Mouse (Mus musculus) liver, embryonic 12.5 days (tissue): ENCODE results near the gene Ankfn1. TPM values are rescaled to one million over a fixed set of nuclear protein-coding genes. Genes with fewer than 3 reads are reported as not detected.

Source experiments
- ATAC-seq: fragments of 200-750 bp; cut with Nextera tagmentation; 2 replicates; pipeline ENCODE4 v1.8.0; 2017; ENCODE audit warnings: moderate number of reproducible peaks, mild to moderate bottlenecking, moderate library complexity
- H3K27ac ChIP-seq: fragments of 300-500 bp; sonication (generic); 2 replicates; pipeline ENCODE4 v1.5.1; 2016; ENCODE audit warnings: mild to moderate bottlenecking
- H3K27me3 ChIP-seq: fragments of 300-500 bp; sonication (generic); replicated peaks from 2 replicates; pipeline ENCODE4 v1.6.1; 2016; ENCODE audit warnings: mild to moderate bottlenecking, moderate library complexity
- H3K36me3 ChIP-seq: fragments of 300-500 bp; sonication (generic); 2 replicates; pipeline ENCODE4 v1.6.1; 2016; ENCODE audit warnings: mild to moderate bottlenecking, moderate library complexity
- H3K4me1 ChIP-seq: fragments of 300-500 bp; sonication (generic); 2 replicates; pipeline ENCODE4 v1.6.1; 2016
- H3K4me2 ChIP-seq: fragments of 300-500 bp; sonication (generic); 2 replicates; pipeline ENCODE4 v1.6.1; 2016; ENCODE audit warnings: mild to moderate bottlenecking, moderate library complexity
- H3K4me3 ChIP-seq: fragments of 300-500 bp; sonication (generic); 2 replicates; pipeline ENCODE4 v1.5.1; 2016; ENCODE audit warnings: mild to moderate bottlenecking, moderate library complexity
- H3K9ac ChIP-seq: fragments of 300-500 bp; sonication (generic); 2 replicates; pipeline ENCODE4 v1.6.1; 2016; ENCODE audit warnings: mild to moderate bottlenecking, moderate library complexity
- H3K9me3 ChIP-seq: fragments of 300-500 bp; sonication (generic); replicated peaks from 2 replicates; pipeline ENCODE4 v1.6.1; 2016; ENCODE audit warnings: mild to moderate bottlenecking, moderate library complexity
- WGBS: fragments of 180-500 bp; shearing (Covaris S2); methylation state at CpG from one replicate; pipeline ENCODE4 v1.1.7; 2016; ENCODE audit not compliant: insufficient replicate concordance; 5-methylcytosine and 5-hydroxymethylcytosine counted together
- polyA plus RNA-seq: library from polyadenylated mRNA; unstranded; fragments of >200 nt; fragmentation: Nextera tagmentation; extraction: Ambion mirVana; gene quantifications from 2 replicates; pipeline ENCODE4 v1.2.1, GENCODE M21; 2016

The Ankfn1 gene
- not detected in 2 replicates for polyA plus RNA-seq

DNA sequence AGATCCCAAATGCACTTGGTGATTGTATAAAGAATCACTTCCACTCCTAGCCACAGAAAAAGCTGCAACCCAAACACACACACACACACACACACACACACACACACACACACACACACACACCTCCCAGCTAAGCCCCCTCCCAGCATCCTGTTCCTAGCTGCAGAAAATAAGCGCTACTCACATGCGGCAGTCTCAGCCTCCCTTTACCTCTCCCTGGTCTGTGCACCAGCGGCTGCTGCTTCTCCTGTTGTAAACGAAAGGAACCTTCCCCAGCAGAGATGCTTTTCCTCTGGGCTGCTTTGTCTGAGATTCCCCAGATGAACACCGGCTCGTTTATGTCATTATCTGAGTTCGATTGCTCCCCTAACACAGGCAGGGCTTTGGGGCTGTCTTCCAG, at the start of gene Ankfn1:
Gene Ankfn1, minus strand, starts transcription at position 223 of the 400 bp plus-strand sequence.
- no peak within 1 kb of the TSS for H3K27ac ChIP-seq
- no peaks in the 10 kb centered on the region for H3K27me3 ChIP-seq
- H3K9me3 ChIP-seq = no peaks in the 10 kb centered on the region
- 44% methylated on average over 7 of the region's 7 CpGs for WGBS
- no peaks in the 10 kb centered on the region for H3K36me3 ChIP-seq
- H3K4me1 ChIP-seq = no peaks in the 10 kb centered on the region
- H3K4me2 ChIP-seq = no peak within 1 kb of the TSS
- no peak within 1 kb of the TSS for H3K4me3 ChIP-seq
- no peak within 1 kb of the TSS for H3K9ac ChIP-seq
- no peak for ATAC-seq

- Histone ChIP-seq H3K9ac (no peak overlapping the region), H3K27me3 (no peaks in the 10 kb centered on the region), H3K27ac (no peak overlapping the region), H3K4me2 (no peak overlapping the region), H3K9me3 (no peaks in the 10 kb centered on the region), H3K4me3 (no peak overlapping the region), H3K4me1 (no peaks in the 10 kb centered on the region), H3K36me3 (no peaks in the 10 kb centered on the region)
- no peak for ATAC-seq
- WGBS = 59% methylated on average over 8 of the region's 8 CpGs
These were observed 46.4 kb upstream of the Ankfn1 start for GRCm38 (mm10) chr11:89823661-89824446.

- no peaks in the 10 kb centered on the region for H3K4me1 ChIP-seq
- H3K9ac ChIP-seq = no peak overlapping the region
- no peak overlapping the region for H3K4me3 ChIP-seq
- ATAC-seq = no peak
- no peaks in the 10 kb centered on the region for H3K27me3 ChIP-seq
- 44% methylated on average over 4 of the region's 4 CpGs for WGBS
- no peaks in the 10 kb centered on the region for H3K9me3 ChIP-seq
- no peaks in the 10 kb centered on the region for H3K36me3 ChIP-seq
- H3K4me2 ChIP-seq = no peak overlapping the region
- H3K27ac ChIP-seq = no peak overlapping the region
These were observed 41.1 kb upstream of the Ankfn1 start for GRCm38 (mm10) chr11:89818594-89818993.

- ATAC-seq = no peak
- 63% methylated on average over 1 of the region's 1 CpGs for WGBS
- no peaks in the 10 kb centered on the region for H3K27me3 ChIP-seq
- no peak overlapping the region for H3K4me2 ChIP-seq
- no peak overlapping the region for H3K9ac ChIP-seq
- H3K9me3 ChIP-seq = no peaks in the 10 kb centered on the region
- H3K36me3 ChIP-seq = no peaks in the 10 kb centered on the region
- no peaks in the 10 kb centered on the region for H3K4me1 ChIP-seq
- H3K27ac ChIP-seq = no peak overlapping the region
- no peak overlapping the region for H3K4me3 ChIP-seq
These were observed 34.0 kb upstream of the Ankfn1 start for GRCm38 (mm10) chr11:89811403-89811802.

DNA sequence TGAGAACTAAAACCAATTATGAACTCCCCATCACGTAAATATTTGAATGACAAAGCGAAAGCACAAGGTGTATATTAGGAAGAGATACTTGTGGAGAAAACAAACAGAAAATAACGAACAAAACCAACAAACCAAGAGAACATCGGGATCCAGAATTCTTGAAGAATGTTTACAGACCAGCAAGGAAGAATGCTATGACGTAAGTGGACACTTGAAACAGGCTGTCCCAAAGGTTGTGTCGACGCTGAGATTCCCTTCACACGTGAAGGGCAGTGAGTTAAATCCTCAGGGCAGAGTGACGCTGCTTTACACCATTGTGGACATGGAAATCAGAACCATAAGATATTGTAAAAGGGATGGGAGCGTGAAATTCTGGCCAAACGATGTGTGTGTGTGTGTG, 30.5 kb upstream of the Ankfn1 start:
- no peak overlapping the region for H3K4me2 ChIP-seq
- no peak overlapping the region for H3K4me3 ChIP-seq
- no peaks in the 10 kb centered on the region for H3K36me3 ChIP-seq
- 64% methylated on average over 11 of the region's 11 CpGs for WGBS
- no peak for ATAC-seq
- H3K9ac ChIP-seq = no peak overlapping the region
- no peaks in the 10 kb centered on the region for H3K27me3 ChIP-seq
- H3K27ac ChIP-seq = no peak overlapping the region
- H3K9me3 ChIP-seq = no peaks in the 10 kb centered on the region
- no peaks in the 10 kb centered on the region for H3K4me1 ChIP-seq

GRCm38 (mm10) chr11:89804822-89805221, 27.4 kb upstream of the Ankfn1 start:
- Histone ChIP-seq H3K36me3 (no peaks in the 10 kb centered on the region), H3K4me1 (no peaks in the 10 kb centered on the region), H3K4me3 (no peak overlapping the region), H3K27ac (no peak overlapping the region), H3K4me2 (no peak overlapping the region), H3K9ac (no peak overlapping the region), H3K9me3 (no peaks in the 10 kb centered on the region), H3K27me3 (no peaks in the 10 kb centered on the region)
- no peak for ATAC-seq
- WGBS = 46% methylated on average over 5 of the region's 5 CpGs

- H3K4me3 ChIP-seq = no peak overlapping the region
- no peaks in the 10 kb centered on the region for H3K4me1 ChIP-seq
- H3K9me3 ChIP-seq = no peaks in the 10 kb centered on the region
- WGBS = 60% methylated on average over 5 of the region's 5 CpGs
- H3K27me3 ChIP-seq = no peaks in the 10 kb centered on the region
- H3K36me3 ChIP-seq = no peaks in the 10 kb centered on the region
- H3K9ac ChIP-seq = no peak overlapping the region
- no peak overlapping the region for H3K4me2 ChIP-seq
- ATAC-seq = no peak
- H3K27ac ChIP-seq = no peak overlapping the region
These were observed 26.5 kb upstream of the Ankfn1 start for GRCm38 (mm10) chr11:89803974-89804373.

- Histone ChIP-seq H3K27me3 (no peaks in the 10 kb centered on the region), H3K9ac (no peak overlapping the region), H3K27ac (no peak overlapping the region), H3K4me1 (no peaks in the 10 kb centered on the region), H3K36me3 (no peaks in the 10 kb centered on the region), H3K4me2 (no peak overlapping the region), H3K4me3 (no peak overlapping the region), H3K9me3 (no peaks in the 10 kb centered on the region)
- ATAC-seq = no peak
- WGBS = 66% methylated on average over 3 of the region's 3 CpGs
These were observed 15.3 kb upstream of the Ankfn1 start for GRCm38 (mm10) chr11:89792709-89793108.

GRCm38 (mm10) chr11:89776070-89776469, 1.4 kb downstream of the Ankfn1 start:
- H3K9ac ChIP-seq = no peak overlapping the region
- 53% methylated on average over 3 of the region's 3 CpGs for WGBS
- H3K4me3 ChIP-seq = no peak overlapping the region
- no peak for ATAC-seq
- no peaks in the 10 kb centered on the region for H3K36me3 ChIP-seq
- no peak overlapping the region for H3K27ac ChIP-seq
- no peaks in the 10 kb centered on the region for H3K9me3 ChIP-seq
- no peaks in the 10 kb centered on the region for H3K27me3 ChIP-seq
- no peak overlapping the region for H3K4me2 ChIP-seq
- H3K4me1 ChIP-seq = no peaks in the 10 kb centered on the region

GRCm38 (mm10) chr11:89774913-89775312, 2.5 kb downstream of the Ankfn1 start:
- no peak overlapping the region for H3K4me3 ChIP-seq
- no peak overlapping the region for H3K9ac ChIP-seq
- H3K27me3 ChIP-seq = no peaks in the 10 kb centered on the region
- no peak overlapping the region for H3K4me2 ChIP-seq
- H3K27ac ChIP-seq = no peak overlapping the region
- no peaks in the 10 kb centered on the region for H3K4me1 ChIP-seq
- no peaks in the 10 kb centered on the region for H3K9me3 ChIP-seq
- ATAC-seq = no peak
- H3K36me3 ChIP-seq = no peaks in the 10 kb centered on the region
- WGBS = 21% methylated on average over 3 of the region's 3 CpGs

DNA sequence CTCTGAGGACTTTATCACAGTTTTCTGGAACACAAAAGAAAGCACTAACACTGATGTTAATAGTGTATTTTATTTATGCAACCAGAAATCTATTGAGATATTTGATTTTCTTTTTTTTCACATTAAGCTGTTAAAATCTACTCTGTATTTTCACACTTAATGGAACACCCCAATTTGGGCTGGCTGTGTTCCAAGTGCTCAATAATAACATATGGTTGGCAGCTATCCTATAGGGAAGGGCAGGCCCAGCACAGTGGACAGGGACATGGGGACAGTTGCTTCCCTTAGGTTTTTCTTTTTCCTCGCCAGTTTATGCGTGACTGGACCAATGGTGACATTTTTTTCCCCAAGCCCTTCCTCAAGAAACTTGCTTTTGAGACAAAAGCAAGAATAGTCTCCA, 4.5 kb downstream of the Ankfn1 start:
- no peak for ATAC-seq
- H3K27ac ChIP-seq = no peak overlapping the region
- H3K4me1 ChIP-seq = no peaks in the 10 kb centered on the region
- H3K4me3 ChIP-seq = no peak overlapping the region
- no peaks in the 10 kb centered on the region for H3K27me3 ChIP-seq
- H3K9me3 ChIP-seq = no peaks in the 10 kb centered on the region
- H3K36me3 ChIP-seq = no peaks in the 10 kb centered on the region
- H3K4me2 ChIP-seq = no peak overlapping the region
- WGBS = 61% methylated on average over 2 of the region's 2 CpGs
- no peak overlapping the region for H3K9ac ChIP-seq

GRCm38 (mm10) chr11:89765770-89766148, 11.7 kb downstream of the Ankfn1 start:
- Histone ChIP-seq H3K4me1 (no peaks in the 10 kb centered on the region), H3K4me3 (no peak overlapping the region), H3K9ac (no peak overlapping the region), H3K27ac (no peak overlapping the region), H3K36me3 (no peaks in the 10 kb centered on the region), H3K4me2 (no peak overlapping the region), H3K9me3 (no peaks in the 10 kb centered on the region), H3K27me3 (no peaks in the 10 kb centered on the region)
- ATAC-seq = no peak
- 67% methylated on average over 2 of the region's 2 CpGs for WGBS
